Mouse (Mus musculus) liver, postnatal 0 days (tissue): ENCODE results near the gene Zwilch. TPM values are rescaled to one million over a fixed set of nuclear protein-coding genes. Genes with fewer than 3 reads are reported as not detected.

Experiments used
- ATAC-seq: fragments of 200-750 bp; cut with Nextera tagmentation; 2 replicates; pipeline ENCODE4 v1.8.0; 2017; ENCODE audit warnings: mild to moderate bottlenecking, moderate library complexity
- DNase-seq: peaks from one replicate; pipeline ENCODE4 v3.0.0-alpha.2; 2016
- H3K27ac ChIP-seq: fragments of 300-500 bp; sonication (generic); 2 replicates; pipeline ENCODE4 v1.5.1; 2014; ENCODE audit warnings: antibody characterized with exemption, moderate library complexity, mild to moderate bottlenecking, low read depth
- H3K27me3 ChIP-seq: fragments of 300-500 bp; sonication (generic); 2 replicates; pipeline ENCODE4 v1.6.1; 2014; ENCODE audit warnings: low read length, control low read depth, mixed read lengths; ENCODE audit not compliant: insufficient read depth
- H3K36me3 ChIP-seq: fragments of 300-500 bp; sonication (generic); replicated peaks from 2 replicates; pipeline ENCODE4 v1.6.1; 2014; ENCODE audit warnings: mild to moderate bottlenecking, control low read depth, low read length, moderate library complexity, mixed read lengths; ENCODE audit not compliant: insufficient read depth
- H3K4me1 ChIP-seq: fragments of 300-500 bp; sonication (generic); 2 replicates; pipeline ENCODE4 v1.6.1; 2014; ENCODE audit warnings: antibody characterized with exemption, mild to moderate bottlenecking, control low read depth; ENCODE audit not compliant: insufficient read depth
- H3K4me2 ChIP-seq: fragments of 300-500 bp; sonication (generic); 2 replicates; pipeline ENCODE4 v1.6.1; 2014; ENCODE audit warnings: low read depth, mild to moderate bottlenecking, low read length, moderate library complexity, mixed read lengths
- H3K4me3 ChIP-seq: fragments of 300-500 bp; sonication (generic); 2 replicates; pipeline ENCODE4 v1.5.1; 2014; ENCODE audit warnings: low read depth, low read length
- H3K9ac ChIP-seq: fragments of 300-500 bp; sonication (generic); replicated peaks from 2 replicates; pipeline ENCODE4 v1.6.1; 2014; ENCODE audit warnings: mild to moderate bottlenecking, moderate library complexity
- H3K9me3 ChIP-seq: fragments of 300-500 bp; sonication (generic); 2 replicates; pipeline ENCODE4 v1.6.1; 2016; ENCODE audit warnings: mild to moderate bottlenecking, control low read depth, low read length, mixed read lengths
- CTCF ChIP-seq: sonication (generic); IDR thresholded peaks from 2 replicates; pipeline ENCODE4 v1.5.1; 2016; ENCODE audit warnings: antibody characterized with exemption, low read depth
- EP300 ChIP-seq: IDR thresholded peaks from 2 replicates; pipeline ENCODE4 v1.6.1; 2016; ENCODE audit warnings: antibody characterized with exemption, low read depth, mild to moderate bottlenecking
- WGBS: fragments of 180-500 bp; shearing (Covaris S2); extraction: QIAGEN DNeasy Blood & Tissue Kit; methylation state at CpG from one replicate; pipeline ENCODE4 v1.1.7; 2014; ENCODE audit not compliant: insufficient replicate concordance; 5-methylcytosine and 5-hydroxymethylcytosine counted together
- polyA plus RNA-seq: library from polyadenylated mRNA; unstranded; fragments of >200 nt; fragmentation: Nextera tagmentation; extraction: Ambion mirVana; gene quantifications from 2 replicates; pipeline ENCODE4 v1.2.1, GENCODE M21; 2015

The Zwilch gene
- polyA plus RNA-seq, 1 experiment from 2014 or later = 4.1 TPM

DNA sequence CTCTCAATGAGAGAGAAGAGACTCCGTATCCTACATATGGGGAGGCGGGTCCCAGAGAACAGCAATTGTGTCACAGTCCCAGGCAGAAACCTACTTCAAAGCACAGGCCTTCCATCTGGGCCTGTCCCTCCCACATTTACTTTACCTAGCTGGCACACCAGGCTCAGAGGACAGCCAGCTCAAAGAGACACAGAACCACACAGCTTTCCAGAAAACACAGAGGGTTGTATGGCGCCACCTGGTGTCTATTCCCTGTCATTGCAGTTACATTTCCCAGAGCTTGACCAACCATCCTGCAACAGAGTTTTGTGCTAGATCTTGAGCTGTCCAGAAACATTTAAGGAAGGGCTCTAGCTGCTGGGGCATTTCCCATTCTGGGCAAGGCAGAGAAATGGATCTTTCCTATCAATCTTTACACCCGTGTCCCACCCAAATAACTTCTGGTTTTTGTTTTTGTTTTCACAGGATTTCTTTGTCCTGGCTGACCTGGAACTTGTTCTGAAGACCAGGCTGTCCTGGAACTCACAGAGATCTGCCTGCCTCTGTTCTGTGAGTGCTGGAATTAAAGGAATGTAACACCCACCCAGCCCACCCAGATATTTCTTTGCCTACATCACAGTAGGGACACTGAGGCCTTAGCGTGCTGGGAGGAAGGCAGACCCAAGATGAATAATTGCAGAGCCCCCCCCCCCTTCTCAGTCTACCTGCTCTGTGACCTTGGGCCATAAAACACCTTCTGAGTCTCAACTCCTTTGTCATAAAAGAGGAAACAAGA is 85.3 kb downstream of the Zwilch start:
- Histone ChIP-seq H3K4me2 (no peak overlapping the region), H3K27ac (no peak overlapping the region)
- peak; percentile 36 for ATAC-seq

More for the DNA sequence above, 85.3 kb downstream of the Zwilch start:
- no peaks in the 10 kb centered on the region for H3K36me3 ChIP-seq
- peak; percentile 84 for DNase-seq
- no peak overlapping the region for H3K4me3 ChIP-seq
- no peaks in the 10 kb centered on the region for H3K27me3 ChIP-seq
- TF ChIP-seq CTCF = peak; percentile 99
- no peak for TF ChIP-seq EP300
- no peak overlapping the region for H3K9ac ChIP-seq
- WGBS = 52% methylated on average over 5 of the region's 5 CpGs
- H3K9me3 ChIP-seq = no peaks in the 10 kb centered on the region
- H3K4me1 ChIP-seq = peaks cover 36% of the 10 kb centered on the region

Other genes starting within 250 kb of the Zwilch start
- 1.8 and 2.9 TPM in 2 replicates for gene Smad6, start 151.0 kb downstream of the Zwilch start, polyA plus RNA-seq
- not detected in 2 replicates for gene Lctl, start 56.0 kb downstream of the Zwilch start, polyA plus RNA-seq
- gene Rpl4, start 271 bp upstream of the Zwilch start, polyA plus RNA-seq = 600 and 612 TPM in 2 replicates
- gene Snapc5, start 6.2 kb upstream of the Zwilch start, polyA plus RNA-seq = 12.7 and 14.8 TPM in 2 replicates
- gene Uchl4, start 62.1 kb upstream of the Zwilch start, polyA plus RNA-seq = 0.61 and 0.84 TPM in 2 replicates
- gene Map2k1, start 80.5 kb upstream of the Zwilch start, polyA plus RNA-seq = 27.5 and 28.9 TPM in 2 replicates
- gene Tipin, start 108.5 kb upstream of the Zwilch start, polyA plus RNA-seq = 104 and 109 TPM in 2 replicates
- gene Dis3l, start 168.2 kb upstream of the Zwilch start, polyA plus RNA-seq = 3.7 and 5.1 TPM in 2 replicates
- gene Megf11, start 212.5 kb upstream of the Zwilch start, polyA plus RNA-seq = 0.11 and 0.15 TPM in 2 replicates